Mouse (Mus musculus) cortical plate, adult 2 months (tissue): ENCODE measurements around the gene Bcam. TPM values are rescaled to one million over a fixed set of nuclear protein-coding genes. Genes with fewer than 3 reads are reported as not detected.
A peak's percentile ranks its signal among the peaks of the same experiment; 100 is the strongest.

ENCODE experiments used
- H3K27ac ChIP-seq: fragments of 200-500 bp; 2 replicates; pipeline ENCODE4 v1.5.1; 2012; ENCODE audit warnings: low read length, control low read depth, inconsistent platforms; ENCODE audit not compliant: insufficient read depth
- H3K4me1 ChIP-seq: fragments of 200-500 bp; 2 replicates; pipeline ENCODE4 v1.6.1; 2011; ENCODE audit warnings: low read length; ENCODE audit not compliant: control insufficient read depth, insufficient read depth
- H3K4me3 ChIP-seq: fragments of 200-500 bp; 2 replicates; pipeline ENCODE4 v1.5.1; 2011; ENCODE audit warnings: mild to moderate bottlenecking, low read length, control low read depth; ENCODE audit not compliant: insufficient read depth
- CTCF ChIP-seq: fragments of 200-500 bp; IDR thresholded peaks from 2 replicates; pipeline ENCODE4 v1.5.1; 2011; ENCODE audit warnings: mild to moderate bottlenecking, control low read depth, low read length; ENCODE audit not compliant: insufficient read depth; ENCODE audit errors: extremely low read depth
- POLR2A ChIP-seq: fragments of 200-500 bp; IDR thresholded peaks from 2 replicates; pipeline ENCODE4 v1.6.1; 2011; ENCODE audit warnings: mild to moderate bottlenecking, low read length, control low read depth; ENCODE audit not compliant: insufficient read depth; ENCODE audit errors: extremely low read depth
- polyA plus RNA-seq: library from polyadenylated mRNA; depleted of rRNA; stranded (reverse); fragments of >200 nt; gene quantifications from 2 replicates; pipeline ENCODE4 v1.2.3, GENCODE M21; 2012

The Bcam gene
- polyA plus RNA-seq, 1 experiment: 24.4 TPM

GRCm38 (mm10) chr7:19748219-19749195 lies 22.3 kb downstream of the Bcam start:
- Histone ChIP-seq H3K27ac (no peak overlapping the region), H3K4me3 (peak overlapping the region; percentile 51), H3K4me1 (no peaks in the 10 kb centered on the region)
- TF ChIP-seq POLR2A: no peak
- no peak for TF ChIP-seq CTCF

- TF ChIP-seq CTCF (no peak), POLR2A (no peak)
- no peak overlapping the region for H3K27ac ChIP-seq
- no peaks in the 10 kb centered on the region for H3K4me1 ChIP-seq
- H3K4me3 ChIP-seq: peak overlapping the region; percentile 51; the same call in 1 of the 2 replicates
Observed at GRCm38 (mm10) chr7:19747420-19748218, 23.2 kb downstream of the Bcam start.

- Histone ChIP-seq H3K4me1 (no peaks in the 10 kb centered on the region), H3K27ac (no peak overlapping the region), H3K4me3 (no peak overlapping the region)
- no peak for TF ChIP-seq POLR2A
- TF ChIP-seq CTCF: no peak
Observed at GRCm38 (mm10) chr7:19746426-19747201, 24.2 kb downstream of the Bcam start.

GRCm38 (mm10) chr7:19745971-19746370 lies 24.8 kb downstream of the Bcam start:
- Histone ChIP-seq H3K27ac (no peak overlapping the region), H3K4me1 (no peaks in the 10 kb centered on the region), H3K4me3 (no peak overlapping the region)
- TF ChIP-seq POLR2A: no peak
- TF ChIP-seq CTCF: no peak

GRCm38 (mm10) chr7:19744590-19745385 lies 26.0 kb downstream of the Bcam start:
- Histone ChIP-seq H3K27ac (no peak overlapping the region), H3K4me1 (no peaks in the 10 kb centered on the region)
- TF ChIP-seq POLR2A (no peak), CTCF (no peak)

GRCm38 (mm10) chr7:19743791-19744190 lies 27.0 kb downstream of the Bcam start:
- H3K4me3 ChIP-seq: no peak overlapping the region
- TF ChIP-seq POLR2A: no peak
- TF ChIP-seq CTCF: no peak
- no peaks in the 10 kb centered on the region for H3K4me1 ChIP-seq
- H3K27ac ChIP-seq: no peak overlapping the region

More at GRCm38 (mm10) chr7:19744590-19745385, 26.0 kb downstream of the Bcam start:
- no peak overlapping the region for H3K4me3 ChIP-seq

GRCm38 (mm10) chr7:19742468-19742867 lies 28.3 kb downstream of the Bcam start:
- no peak for TF ChIP-seq POLR2A
- no peak for TF ChIP-seq CTCF
- H3K4me3 ChIP-seq: no peak overlapping the region
- H3K4me1 ChIP-seq: no peaks in the 10 kb centered on the region
- H3K27ac ChIP-seq: no peak overlapping the region

- no peak overlapping the region for H3K27ac ChIP-seq
- TF ChIP-seq POLR2A: no peak
- no peaks in the 10 kb centered on the region for H3K4me1 ChIP-seq
- H3K4me3 ChIP-seq: no peak overlapping the region
Observed at GRCm38 (mm10) chr7:19741329-19742031, 29.3 kb downstream of the Bcam start.
